Mouse (Mus musculus) cerebellum, adult 2 months (tissue): ENCODE results near the gene Pmm2. TPM values are rescaled to one million over a fixed set of nuclear protein-coding genes. Genes with fewer than 3 reads are reported as not detected.

Experiments
- DNase-seq, 2 experiments: peaks; one replicate each; pipeline ENCODE4 v3.0.0; 2021
- H3K27ac ChIP-seq: fragments of 200-500 bp; 2 replicates; pipeline ENCODE4 v1.5.1; 2012; ENCODE audit warnings: low read length, control low read depth, inconsistent platforms; ENCODE audit not compliant: insufficient read depth
- H3K27me3 ChIP-seq: fragments of 200-500 bp; 2 replicates; pipeline ENCODE4 v1.6.1; 2012; ENCODE audit warnings: inconsistent platforms, mild to moderate bottlenecking, low read length, moderate library complexity; ENCODE audit not compliant: control insufficient read depth, insufficient read depth
- H3K4me1 ChIP-seq: fragments of 200-500 bp; 2 replicates; pipeline ENCODE4 v1.6.1; 2011; ENCODE audit warnings: low read length; ENCODE audit not compliant: control insufficient read depth, insufficient read depth
- H3K4me3 ChIP-seq: fragments of 200-500 bp; replicated peaks from 2 replicates; pipeline ENCODE3; 2011; ENCODE audit warnings: mild to moderate bottlenecking, low read depth, low read length, control low read depth; ENCODE audit not compliant: insufficient read depth
- CTCF ChIP-seq: fragments of 200-500 bp; IDR thresholded peaks from 2 replicates; pipeline ENCODE4 v1.5.1; 2011; ENCODE audit warnings: low read depth, mild to moderate bottlenecking, control low read depth, low read length, moderate library complexity, borderline replicate concordance; ENCODE audit not compliant: insufficient read depth
- POLR2A ChIP-seq: fragments of 200-500 bp; IDR thresholded peaks from 2 replicates; pipeline ENCODE4 v1.6.1; 2011; ENCODE audit warnings: low read length, control low read depth, borderline replicate concordance; ENCODE audit not compliant: insufficient read depth
- WGBS: fragments of 180-500 bp; shearing (Covaris S2); methylation state at CpG from one replicate; pipeline ENCODE4 v1.1.7; 2018; 5-methylcytosine and 5-hydroxymethylcytosine counted together
- polyA plus RNA-seq: library from polyadenylated mRNA; depleted of rRNA; stranded (reverse); fragments of >200 nt; gene quantifications from 2 replicates; pipeline ENCODE4 v1.2.3, GENCODE M21; 2012

Gene Pmm2
- polyA plus RNA-seq, 1 experiment: 39.2 TPM

DNA sequence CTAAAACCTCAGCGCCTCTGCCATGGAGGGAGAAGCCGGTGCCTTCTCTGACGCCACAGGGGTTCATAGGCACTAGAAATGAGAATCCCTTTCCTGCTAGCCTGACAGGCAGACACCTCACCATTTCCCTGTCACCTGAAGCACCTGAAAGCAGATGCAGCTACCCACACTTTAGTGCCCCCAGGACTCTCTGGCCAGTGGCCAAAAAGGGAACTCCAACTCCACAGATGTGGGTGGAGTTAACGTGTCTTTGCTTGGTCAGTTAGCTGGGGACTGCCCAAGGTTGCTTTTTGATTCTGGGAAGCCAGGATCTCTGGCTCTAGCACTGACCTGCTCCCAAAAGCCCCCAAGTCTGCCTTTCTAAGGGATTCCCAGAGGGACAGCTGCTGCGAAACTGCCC, 32.0 kb downstream of the Pmm2 start:
- H3K27ac ChIP-seq: no peak overlapping the region; the same call in 1 of the 2 replicates

DNA sequence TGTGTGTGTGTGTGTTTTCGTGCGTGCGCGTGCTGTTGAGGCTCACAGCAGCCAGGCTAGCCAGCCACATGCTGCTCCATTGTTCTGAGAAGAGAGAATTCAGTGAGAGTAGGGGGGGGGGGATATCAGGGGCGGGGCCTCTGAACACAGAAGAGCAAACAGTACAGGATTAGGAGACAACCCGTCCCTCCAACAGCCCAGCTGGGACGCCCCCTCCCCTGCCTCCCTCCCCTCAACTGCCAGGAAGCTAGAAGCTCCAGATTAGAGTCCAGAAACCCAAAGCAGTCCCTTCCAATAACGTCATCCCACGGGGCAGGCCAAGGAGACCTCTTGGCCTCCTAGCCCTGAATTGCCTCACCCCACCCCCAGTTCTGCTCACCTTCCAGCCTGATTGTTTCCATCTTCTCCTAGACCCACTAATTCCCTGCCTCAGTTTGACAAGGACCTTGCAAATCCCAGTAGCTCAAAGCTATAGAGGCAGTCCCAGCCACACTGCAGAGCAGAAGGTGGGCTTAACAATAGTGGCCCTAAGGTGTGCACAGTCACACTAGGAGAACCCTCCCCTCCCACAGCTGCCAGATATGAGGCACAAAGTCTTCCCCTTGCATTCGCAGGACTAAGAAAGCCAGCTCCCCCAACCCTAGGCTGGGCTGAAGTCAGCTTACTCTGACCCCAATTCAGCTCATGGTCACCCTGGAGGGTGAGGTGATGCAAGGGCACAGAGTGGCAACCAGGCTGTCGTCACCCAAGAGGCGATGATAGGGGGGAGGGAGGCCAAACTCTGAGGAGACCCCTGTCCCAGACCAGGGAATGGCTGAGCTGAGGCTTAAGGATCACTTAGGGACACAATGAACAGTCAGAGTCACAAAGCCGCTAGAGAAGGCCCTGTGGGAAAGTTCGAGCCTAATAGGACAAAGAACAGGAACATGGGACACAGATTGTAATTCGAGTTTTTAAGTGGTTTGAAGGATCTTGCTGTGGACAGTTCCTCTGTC, 32.9 kb downstream of the Pmm2 start:
- Histone ChIP-seq H3K4me1 (no peaks in the 10 kb centered on the region; the same call in 1 of the 2 replicates), H3K27ac (peak overlapping the region; percentile 49; the same call in 1 of the 2 replicates), H3K4me3 (no peak overlapping the region), H3K27me3 (no peaks in the 10 kb centered on the region)
- no peak for DNase-seq
- 19% methylated on average over 15 of the region's 15 CpGs for WGBS
- TF ChIP-seq POLR2A (no peak), CTCF (no peak)

More for the DNA sequence above, 32.0 kb downstream of the Pmm2 start:
- DNase-seq: no peak
- H3K4me1 ChIP-seq: no peaks in the 10 kb centered on the region; the same call in 1 of the 2 replicates
- no peaks in the 10 kb centered on the region for H3K27me3 ChIP-seq
- no peak for TF ChIP-seq POLR2A
- TF ChIP-seq CTCF: no peak
- 58% methylated on average over 5 of the region's 5 CpGs for WGBS
- H3K4me3 ChIP-seq: no peak overlapping the region

GRCm38 (mm10) chr16:8671551-8672349, 34.3 kb downstream of the Pmm2 start, which contains the start of gene Carhsp1:
Gene Carhsp1 (minus strand): TSS chr16:8672155.
- Histone ChIP-seq H3K27me3 (no peaks in the 10 kb centered on the region), H3K4me1 (no peaks in the 10 kb centered on the region; the same call in 1 of the 2 replicates), H3K4me3 (peak within 1 kb of the TSS; percentile 54), H3K27ac (peak within 1 kb of the TSS; percentile 23; the same call in 1 of the 2 replicates)
- peak; percentile 67 to 76 for DNase-seq
- WGBS: under 1% methylated on average over 67 of the region's 67 CpGs
- no peak for TF ChIP-seq CTCF
- TF ChIP-seq POLR2A: no peak

- H3K4me3 ChIP-seq: peak overlapping the region; percentile 54
- no peak for DNase-seq
- 1% methylated on average over 18 of the region's 18 CpGs for WGBS
- no peak overlapping the region for H3K27ac ChIP-seq
- H3K4me1 ChIP-seq: no peaks in the 10 kb centered on the region; the same call in 1 of the 2 replicates
- TF ChIP-seq CTCF: no peak
- TF ChIP-seq POLR2A: no peak
- H3K27me3 ChIP-seq: no peaks in the 10 kb centered on the region
These were observed 34.8 kb downstream of the Pmm2 start for GRCm38 (mm10) chr16:8672350-8672687.

GRCm38 (mm10) chr16:8672811-8673210, 35.3 kb downstream of the Pmm2 start:
- no peak for DNase-seq
- no peaks in the 10 kb centered on the region for H3K27me3 ChIP-seq
- no peaks in the 10 kb centered on the region; the same call in 1 of the 2 replicates for H3K4me1 ChIP-seq
- H3K4me3 ChIP-seq: no peak overlapping the region
- no peak overlapping the region for H3K27ac ChIP-seq
- TF ChIP-seq CTCF (no peak), POLR2A (no peak)

GRCm38 (mm10) chr16:8673343-8673742, 35.9 kb downstream of the Pmm2 start:
- Histone ChIP-seq H3K27ac (no peak overlapping the region), H3K27me3 (no peaks in the 10 kb centered on the region), H3K4me3 (no peak overlapping the region), H3K4me1 (no peaks in the 10 kb centered on the region; the same call in 1 of the 2 replicates)
- TF ChIP-seq CTCF (no peak), POLR2A (no peak)
- WGBS: 57% methylated on average over 6 of the region's 6 CpGs
- DNase-seq: no peak

- Histone ChIP-seq H3K27me3 (no peaks in the 10 kb centered on the region), H3K27ac (no peak overlapping the region), H3K4me1 (no peaks in the 10 kb centered on the region; the same call in 1 of the 2 replicates), H3K4me3 (no peak overlapping the region)
- TF ChIP-seq POLR2A (no peak), CTCF (peak; percentile 70; the same call in 1 of the 2 replicates)
- 8% methylated on average over 8 of the region's 8 CpGs for whole genome bisulfite sequencing
- DNase-seq: peak in 1 of 2 experiments; percentile 36
These were observed 36.7 kb downstream of the Pmm2 start for GRCm38 (mm10) chr16:8674165-8674564.
